Mouse (Mus musculus): ENCODE measurements around the gene Gimap4.

DNA sequence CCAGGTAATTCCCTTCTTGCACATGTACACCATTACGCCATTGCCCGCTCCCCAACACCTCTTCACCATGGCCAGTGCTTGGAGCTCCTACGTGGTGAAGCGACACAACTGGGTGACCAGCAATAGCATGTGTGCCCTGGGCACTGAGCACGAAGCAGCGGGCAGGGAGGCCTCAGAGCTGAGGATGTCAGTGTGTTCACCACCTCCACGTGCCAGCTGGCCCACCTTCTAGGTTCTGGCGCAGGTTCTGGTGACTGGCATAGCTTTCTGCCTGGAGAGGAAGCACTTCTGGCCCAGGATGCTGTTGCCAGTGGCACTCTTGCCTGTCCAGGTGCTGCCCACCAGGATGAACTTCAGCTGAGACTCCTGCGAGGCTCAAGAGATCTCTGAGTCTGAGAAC is 18.9 kb upstream of the Gimap4 start:
- TF ChIP-seq CTCF (IDR thresholded peaks at IDR 0.05; ENCODE audit: low read depth) (no peak), EP300 (optimal IDR thresholded peaks at IDR 0.05) (no peak)
